Mouse (Mus musculus) lung, postnatal 0 days (tissue): ENCODE results near the gene Abhd6.
A peak's percentile ranks its signal among the peaks of the same experiment; 100 is the strongest.

Source experiments
- CTCF ChIP-seq: IDR thresholded peaks from 2 replicates; pipeline ENCODE4 v1.5.1; 2016; ENCODE audit warnings: antibody characterized with exemption, mild to moderate bottlenecking
- EP300 ChIP-seq: IDR thresholded peaks from 2 replicates; pipeline ENCODE4 v1.6.1; 2016; ENCODE audit warnings: antibody characterized with exemption, mild to moderate bottlenecking, control low read depth

- peak; percentile 70 for TF ChIP-seq CTCF
- TF ChIP-seq EP300, result no peak
Observed at GRCm38 (mm10) chr14:7960616-7961015, 42.1 kb upstream of the Abhd6 start.
